Mouse (Mus musculus): ENCODE results near the gene Fermt1.

Gene Fermt1

DNA sequence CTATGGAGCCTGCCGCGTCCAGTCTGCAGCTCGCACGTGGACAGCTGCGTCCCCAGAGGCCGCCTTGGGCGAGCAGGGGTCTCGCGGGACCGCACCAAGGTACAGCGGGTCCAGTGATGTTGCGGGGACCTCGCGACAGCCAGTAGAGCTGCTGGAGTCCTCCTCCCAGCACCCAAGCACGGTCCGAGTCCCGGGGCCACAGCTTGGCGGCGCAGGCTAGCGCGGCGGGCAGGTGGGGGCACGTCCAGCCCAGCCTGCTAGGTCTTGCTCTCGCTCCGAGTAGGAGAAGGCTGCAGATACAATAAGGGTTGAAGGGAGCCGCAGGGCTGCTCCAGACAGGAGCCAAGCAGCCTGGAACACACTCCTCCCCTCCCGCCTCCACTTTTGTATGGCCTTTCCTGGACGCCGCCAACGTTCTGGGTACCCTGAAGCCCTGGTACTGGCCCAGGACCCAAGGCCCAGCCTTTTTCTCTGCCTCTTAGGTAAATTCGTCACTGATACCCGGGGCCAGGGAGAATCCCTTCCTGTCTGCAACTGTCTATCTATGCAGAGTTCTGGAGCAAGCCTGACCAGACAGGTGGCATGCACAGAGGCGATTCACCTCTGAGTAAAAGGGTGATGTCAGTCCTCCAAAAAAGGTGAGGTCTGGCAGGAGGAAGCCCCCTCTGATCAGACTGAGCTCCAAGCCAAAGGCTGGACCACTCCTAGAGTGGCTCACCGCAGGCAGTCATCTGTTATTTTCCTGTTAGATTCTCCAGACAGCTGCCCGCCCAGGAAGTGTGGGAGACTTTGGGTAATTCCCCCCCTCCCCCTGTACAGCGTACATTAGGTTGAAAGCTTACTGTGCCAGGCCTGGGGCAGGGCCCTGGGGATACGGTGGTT, at the start of gene Fermt1:
Gene Fermt1, minus strand, starts transcription at position 581 of the 882 bp plus-strand sequence.
- DNase-seq (ENCODE audit: extremely low read depth, low read depth) = no peak

DNA sequence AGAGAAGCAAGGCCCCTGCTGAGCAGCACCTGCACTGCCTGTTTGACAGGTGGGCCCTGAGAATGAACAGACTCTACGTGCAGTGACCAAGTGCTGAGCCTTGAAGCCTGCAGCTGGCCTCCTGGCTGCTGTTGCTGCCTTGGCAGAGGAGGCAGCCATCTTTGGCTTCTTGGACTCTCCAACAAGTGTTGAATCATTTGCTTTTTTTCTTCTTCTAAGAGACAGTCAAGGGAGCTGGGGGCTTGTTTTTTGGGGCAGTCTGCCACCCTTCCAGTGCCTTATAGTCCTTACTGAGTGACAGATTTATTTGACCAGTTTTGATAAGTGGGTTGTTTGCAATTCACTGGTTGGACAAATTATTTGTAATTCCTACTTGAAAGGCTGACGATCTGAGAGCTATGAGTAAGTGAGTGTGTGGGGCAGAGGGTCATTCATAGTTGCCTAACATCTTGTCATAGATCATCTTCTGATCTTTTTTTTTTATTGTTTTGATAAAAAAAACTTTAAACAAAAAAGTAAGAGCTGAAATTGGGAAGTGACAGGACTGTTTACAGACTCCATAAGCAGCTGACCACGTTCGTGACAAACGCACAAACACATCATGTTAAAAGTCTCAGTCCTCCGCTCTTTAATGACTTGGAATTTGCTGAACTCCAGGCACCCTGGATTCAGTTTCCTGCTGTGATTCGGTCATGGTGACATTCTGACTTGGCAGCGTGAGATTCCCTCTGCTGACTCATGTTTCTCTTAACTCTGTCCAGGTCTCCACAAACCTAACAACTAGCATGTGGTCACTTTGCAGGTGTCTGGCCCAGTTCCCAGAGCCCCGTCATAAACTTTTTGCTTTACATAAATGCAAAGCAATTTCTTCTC, 47.2 kb upstream of the Fermt1 start:
- no peak for DNase-seq (ENCODE audit: extremely low read depth, low read depth)

DNA sequence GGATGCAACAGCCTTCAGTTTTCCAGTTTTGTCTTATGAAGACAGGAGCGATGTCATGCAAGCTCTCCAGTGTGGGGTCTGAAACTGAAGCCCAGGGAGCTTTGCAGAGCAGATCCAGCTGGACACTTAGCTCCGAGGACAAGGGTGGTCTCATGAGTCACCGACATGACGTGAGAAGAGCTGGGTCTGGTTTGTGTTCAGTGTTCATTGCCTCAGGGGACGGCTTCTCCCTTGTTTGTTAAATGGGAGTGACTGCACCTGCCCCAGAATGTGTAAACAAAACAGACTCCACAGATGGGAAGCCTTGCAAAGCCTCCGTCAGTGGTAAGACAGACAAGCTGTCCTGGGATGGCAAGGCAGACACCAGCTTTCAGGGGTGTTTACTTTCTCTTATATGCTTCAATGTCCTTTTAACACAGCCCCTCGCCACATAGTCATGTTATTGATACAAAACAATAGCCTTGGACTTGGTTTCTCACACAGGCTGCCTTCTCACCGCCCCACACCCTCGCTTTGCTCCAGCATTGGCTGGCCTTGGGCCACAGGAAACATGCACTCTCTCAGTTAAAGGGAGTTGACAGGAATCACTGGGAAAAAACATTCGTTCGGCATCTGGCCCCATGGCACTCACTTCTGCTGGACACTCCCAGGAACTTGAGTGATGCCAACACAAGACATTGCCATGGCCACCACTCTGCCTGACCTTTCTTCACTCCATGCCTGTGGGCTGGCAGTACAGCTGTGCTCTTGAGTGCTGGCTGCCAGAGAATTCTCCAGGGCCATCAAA, 44.3 kb upstream of the Fermt1 start:
- DNase-seq (ENCODE audit: extremely low read depth, low read depth) = no peak

- DNase-seq (ENCODE audit: extremely low read depth, low read depth) = no peak
Measured at GRCm38 (mm10) chr2:132973346-132973745, 27.6 kb upstream of the Fermt1 start.

DNA sequence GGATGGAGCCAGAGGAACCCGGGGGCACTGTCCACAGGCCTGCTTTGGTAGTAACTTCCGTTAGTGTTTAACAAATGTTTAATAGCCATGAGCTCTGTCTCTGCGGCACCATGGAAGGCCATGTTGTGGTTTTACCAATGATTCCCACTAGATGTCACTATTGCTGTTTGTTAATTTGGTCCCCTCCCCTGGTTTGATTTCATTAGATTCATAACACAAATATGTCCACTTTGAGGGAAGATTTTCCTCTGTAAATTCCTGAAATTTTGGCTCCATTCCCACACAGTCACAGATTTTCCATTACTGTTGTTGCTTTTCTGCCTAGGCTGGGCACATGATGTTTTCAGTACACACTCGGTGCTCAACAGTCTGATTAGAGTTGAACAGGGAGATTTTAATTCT, 25.1 kb upstream of the Fermt1 start:
- DNase-seq (ENCODE audit: extremely low read depth, low read depth) = peak; percentile 10

DNA sequence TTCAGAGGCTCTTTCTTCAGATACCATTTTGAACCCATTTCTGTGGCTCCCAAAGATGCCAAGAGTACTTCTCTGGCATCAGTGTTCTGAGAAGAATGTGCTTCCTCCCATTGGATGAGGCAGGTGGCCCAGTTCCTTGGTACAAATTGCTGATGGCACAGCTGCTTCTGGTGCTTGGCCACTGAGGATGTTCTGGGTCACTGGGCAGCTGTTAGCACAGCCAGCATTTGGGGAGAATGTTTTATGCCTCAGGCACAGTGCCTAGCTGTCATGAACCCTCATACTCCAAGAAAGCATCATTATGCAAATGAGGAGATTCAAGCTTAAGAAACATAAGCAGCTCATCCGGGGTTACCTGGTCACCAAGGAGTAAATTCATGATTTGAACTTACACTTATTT, 12.1 kb upstream of the Fermt1 start:
- no peak for DNase-seq (ENCODE audit: extremely low read depth, low read depth)

DNA sequence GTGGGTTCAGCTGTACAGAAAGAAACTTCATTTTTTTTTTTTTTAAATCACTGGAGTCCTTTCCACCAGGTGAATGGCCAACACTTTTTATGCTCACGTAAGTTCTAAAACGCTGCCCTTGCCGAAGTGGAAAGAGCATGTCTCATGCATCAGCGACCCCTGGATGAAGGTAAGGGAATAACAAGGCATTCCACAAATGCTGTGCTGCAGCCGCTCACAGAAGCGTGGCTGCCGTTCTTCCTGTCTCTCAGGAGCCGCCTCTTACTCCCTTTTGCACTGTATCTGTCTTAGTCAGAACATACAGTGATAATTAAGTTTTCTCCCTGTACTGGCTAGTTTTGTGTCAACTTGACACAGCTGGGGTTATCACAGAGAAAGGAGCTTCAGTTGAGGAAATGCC, 6.5 kb upstream of the Fermt1 start:
- no peak for DNase-seq (ENCODE audit: extremely low read depth, low read depth)

DNA sequence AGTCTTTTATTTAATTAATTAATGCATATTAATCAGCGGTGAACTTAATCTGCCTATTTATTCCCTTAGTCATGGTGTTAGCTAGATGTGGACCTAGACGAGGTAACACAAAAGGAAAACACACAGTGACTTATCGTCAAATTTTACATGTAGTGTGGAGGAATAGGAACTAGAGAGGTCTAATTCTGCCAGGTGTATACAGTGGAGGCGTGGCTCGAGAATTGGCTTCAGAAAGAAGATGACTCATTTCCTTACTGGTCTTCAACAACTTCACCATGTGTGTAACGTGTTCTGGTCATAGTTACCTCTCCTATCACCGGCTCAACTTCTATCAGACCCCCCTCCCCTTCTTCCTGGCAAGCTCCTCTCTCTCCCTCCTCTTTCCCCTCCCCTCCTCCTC, 2.5 kb upstream of the Fermt1 start:
- DNase-seq (ENCODE audit: extremely low read depth, low read depth) = no peak

DNA sequence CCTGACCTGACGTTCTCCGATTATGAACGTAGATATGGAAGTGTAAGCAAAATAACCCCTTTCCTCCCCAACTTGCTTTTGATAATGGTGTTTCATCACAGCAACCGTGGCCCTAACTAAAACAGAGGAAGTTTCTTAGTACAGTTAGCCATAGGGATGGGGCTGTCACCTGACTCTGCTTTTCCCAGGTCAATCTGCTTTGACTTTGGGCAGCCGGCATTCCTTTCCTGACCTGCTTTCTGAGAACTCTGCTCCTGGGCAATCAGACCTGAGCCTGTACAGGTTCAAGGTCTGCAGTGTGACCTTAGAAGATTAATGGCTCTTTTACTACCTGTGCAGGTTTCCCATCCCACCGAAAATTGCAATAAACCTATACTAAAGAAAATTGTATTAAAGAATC, 1.3 kb upstream of the Fermt1 start:
- no peak for DNase-seq (ENCODE audit: extremely low read depth, low read depth)

DNA sequence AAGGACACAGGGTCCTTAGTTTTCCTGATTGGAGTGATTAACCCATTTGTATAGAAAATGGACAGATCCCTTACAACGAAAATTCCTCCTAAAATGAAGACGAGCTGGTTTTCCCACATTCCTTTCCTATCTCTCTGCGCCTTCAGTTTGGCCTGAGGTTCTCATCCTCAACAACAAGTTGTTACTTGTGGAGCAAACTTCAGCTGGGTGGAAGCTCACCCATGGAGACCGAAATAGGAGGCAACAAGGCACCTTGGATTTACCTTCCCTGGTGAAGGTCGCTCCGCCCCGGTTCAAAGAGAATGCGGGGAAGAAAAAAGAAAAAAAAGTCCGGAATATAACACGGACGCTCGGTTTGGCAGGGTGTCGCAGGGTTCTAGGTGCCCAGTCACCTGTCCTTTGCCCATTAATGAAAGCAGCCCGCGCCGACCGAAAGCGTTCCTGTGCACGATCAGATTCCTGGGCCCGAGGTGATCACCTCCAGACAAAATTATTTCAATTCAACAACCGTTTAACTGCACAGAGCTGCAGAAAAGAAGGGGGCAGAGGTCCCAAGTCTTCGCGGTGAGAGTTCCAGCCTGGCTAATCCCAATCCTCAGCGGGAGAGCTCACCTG, 888 bp downstream of the Fermt1 start:
- DNase-seq (ENCODE audit: extremely low read depth, low read depth) = no peak

DNA sequence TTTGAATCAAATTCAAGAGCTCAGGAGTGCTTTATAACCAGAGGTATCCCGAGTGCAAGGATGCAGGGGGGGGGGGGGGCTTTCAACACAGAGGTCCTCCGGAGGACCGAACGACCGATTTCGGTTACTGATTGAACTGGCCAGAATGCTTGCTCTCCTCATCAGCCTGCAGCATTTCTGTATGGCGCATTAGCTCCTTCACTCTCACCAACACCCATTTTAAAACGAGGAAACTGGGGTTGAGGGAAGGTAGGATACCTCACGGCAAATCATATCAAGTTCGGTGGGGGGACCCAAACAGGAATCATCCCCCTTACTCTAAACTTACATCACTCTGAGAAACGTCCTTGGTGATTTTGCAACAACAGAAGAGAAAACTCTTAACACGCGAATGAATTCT, 1.7 kb downstream of the Fermt1 start:
- DNase-seq (ENCODE audit: extremely low read depth, low read depth) = no peak

DNA sequence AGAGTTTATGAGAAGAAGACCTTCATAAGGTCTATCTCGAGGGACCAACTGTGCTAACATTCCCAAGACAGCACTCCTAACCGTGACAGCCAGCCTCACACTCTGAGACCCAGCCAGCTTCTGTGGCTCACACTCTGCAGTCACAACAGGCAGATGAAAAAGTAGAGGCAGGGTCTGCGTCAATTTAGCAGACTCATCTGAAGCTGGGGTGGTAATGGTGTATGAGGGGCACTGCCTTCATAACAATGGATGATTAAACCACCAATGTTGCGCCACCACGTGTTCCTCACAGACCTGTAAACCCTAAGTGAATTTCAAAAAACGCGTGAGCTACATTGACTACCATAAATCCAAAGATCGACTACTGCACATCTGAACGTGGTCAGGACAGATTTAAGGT, 2.1 kb downstream of the Fermt1 start:
- DNase-seq (ENCODE audit: extremely low read depth, low read depth) = no peak

- DNase-seq (ENCODE audit: extremely low read depth, low read depth) = no peak
Measured at GRCm38 (mm10) chr2:132939056-132939455, 6.7 kb downstream of the Fermt1 start.

DNA sequence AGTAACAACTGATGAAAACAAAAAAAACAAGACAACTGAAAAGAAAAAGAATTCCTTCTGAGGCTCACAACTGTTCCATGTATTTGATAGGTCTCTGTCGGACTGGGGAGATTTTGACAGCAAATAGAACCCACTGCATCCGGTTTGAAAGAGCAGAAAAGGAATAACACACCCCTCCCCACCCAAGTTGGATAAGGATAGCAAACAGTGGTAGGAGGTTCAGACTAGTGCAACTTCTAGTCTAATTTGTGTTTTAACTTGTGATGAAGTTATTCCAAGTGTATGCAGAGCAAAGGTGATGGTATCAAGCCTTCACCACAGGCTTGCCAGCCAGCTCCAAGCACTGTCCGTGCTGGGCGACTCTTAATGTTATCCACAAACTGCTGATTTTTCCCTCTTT, 9.5 kb downstream of the Fermt1 start:
- no peak for DNase-seq (ENCODE audit: extremely low read depth, low read depth)

- DNase-seq (ENCODE audit: extremely low read depth, low read depth) = no peak
Measured at GRCm38 (mm10) chr2:132934711-132935110, 11.0 kb downstream of the Fermt1 start.

DNA sequence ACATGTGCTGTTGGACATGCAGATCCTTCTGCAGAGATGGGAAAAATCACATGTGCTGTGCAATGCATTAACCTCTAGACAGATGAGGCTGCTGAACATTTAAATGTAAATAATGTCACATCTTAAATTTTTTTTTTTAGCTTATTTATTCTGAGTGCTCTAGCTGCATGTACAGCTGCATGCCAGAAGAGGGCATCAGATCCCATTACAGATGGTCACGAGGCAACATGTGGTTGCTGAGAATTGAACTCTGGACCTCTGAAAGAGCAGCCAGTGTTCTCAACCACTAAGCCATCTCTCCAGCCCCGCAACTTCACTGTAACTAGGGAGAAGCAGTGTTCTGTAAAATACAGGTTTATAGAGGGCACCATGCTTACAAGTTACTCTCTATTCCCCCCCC, 11.6 kb downstream of the Fermt1 start:
- DNase-seq (ENCODE audit: extremely low read depth, low read depth) = no peak

DNA sequence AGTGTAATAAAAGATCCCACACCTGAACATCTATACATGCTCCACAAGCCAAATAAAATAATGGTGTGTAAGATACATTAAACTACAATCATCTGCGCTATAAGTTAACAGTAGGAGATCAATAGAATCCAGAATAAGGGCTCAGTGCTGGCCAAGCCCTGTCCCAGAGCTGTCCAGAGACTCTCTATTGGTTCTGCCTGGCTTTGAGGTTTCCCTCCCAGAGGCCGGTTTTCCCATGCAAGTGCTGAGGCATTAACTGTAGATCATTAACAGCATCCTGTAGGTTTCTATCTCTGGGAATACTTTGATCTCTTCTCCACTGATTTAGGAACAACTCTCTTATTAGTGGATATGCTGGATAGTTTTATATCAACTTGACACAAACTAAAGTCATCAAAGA, 16.7 kb downstream of the Fermt1 start:
- DNase-seq (ENCODE audit: extremely low read depth, low read depth) = no peak

DNA sequence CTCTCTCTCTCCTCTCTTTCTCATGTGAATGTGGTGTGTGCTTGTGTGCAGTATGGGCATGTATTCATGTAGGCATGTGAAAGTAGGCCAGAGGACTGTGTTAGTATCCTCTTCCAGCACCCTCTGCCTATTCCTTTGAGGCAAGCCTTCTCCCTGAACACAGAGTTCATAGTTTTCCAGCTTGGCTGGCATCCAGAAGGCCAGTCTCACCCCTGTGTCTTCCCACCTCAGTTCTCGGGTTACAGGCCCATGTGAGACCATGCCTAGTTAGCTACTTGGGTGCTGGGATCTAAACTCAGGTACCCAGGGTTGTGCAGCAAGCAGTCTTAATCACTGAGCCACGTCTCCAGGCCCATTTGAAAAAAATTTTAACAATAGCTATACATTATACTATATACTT, 17.8 kb downstream of the Fermt1 start:
- DNase-seq (ENCODE audit: extremely low read depth, low read depth) = no peak

DNA sequence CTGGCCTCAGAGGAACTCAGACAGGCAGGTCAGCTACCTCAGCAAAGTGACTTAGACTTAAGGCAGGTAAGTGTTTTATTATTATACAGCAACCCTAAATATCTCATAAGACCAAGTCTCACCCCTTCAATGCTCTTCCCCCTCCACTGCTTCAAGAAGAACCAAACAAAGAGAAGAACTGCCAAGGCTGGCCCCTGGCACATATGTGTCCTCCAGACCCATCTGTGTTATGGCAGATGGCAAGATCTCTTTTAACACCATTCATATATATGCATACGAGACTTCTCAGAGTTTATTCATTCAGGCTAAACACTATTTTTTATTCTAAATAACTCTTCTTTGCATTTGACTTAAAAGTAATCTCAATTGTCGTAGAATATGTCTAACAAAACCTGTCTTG, 18.4 kb downstream of the Fermt1 start:
- no peak for DNase-seq (ENCODE audit: extremely low read depth, low read depth)

DNA sequence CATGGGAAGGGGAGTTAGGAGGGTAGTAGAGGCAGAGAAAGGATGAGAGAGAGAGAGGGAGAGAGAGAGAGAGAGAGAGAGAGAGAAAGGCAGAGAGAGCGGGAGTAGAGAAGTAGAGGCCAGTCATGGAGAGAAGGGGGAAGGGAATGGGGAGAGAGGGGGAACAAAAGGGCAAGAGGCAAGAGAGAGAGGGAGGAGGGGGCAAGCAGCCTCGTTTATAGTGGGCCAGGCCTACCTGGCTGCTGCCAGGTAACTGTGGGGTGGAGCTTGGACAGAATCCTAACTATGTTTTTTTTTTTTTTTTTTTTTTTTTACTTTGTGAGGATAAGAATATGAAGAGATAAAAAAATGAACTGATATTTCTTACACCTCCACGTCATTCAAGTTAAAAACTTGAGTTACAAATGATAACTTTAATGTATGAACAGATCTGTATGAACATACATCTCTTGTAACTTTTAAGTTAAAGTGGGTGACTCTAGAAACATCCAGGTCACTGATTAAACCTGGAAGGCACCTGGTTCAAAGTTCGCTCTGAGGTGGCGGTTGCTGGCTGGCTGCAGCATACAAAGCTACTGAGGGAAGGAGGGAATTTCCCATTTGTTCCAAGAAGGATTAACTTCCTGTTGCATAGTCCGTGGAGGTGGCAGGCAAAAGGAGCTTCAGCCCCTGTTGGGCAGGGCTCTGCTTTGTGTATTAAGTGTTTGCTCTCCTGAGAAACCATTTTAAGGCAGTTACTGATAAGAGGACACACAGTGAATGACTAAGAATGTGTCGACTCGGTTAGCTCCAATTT, 22.2 kb downstream of the Fermt1 start:
- no peak for DNase-seq (ENCODE audit: extremely low read depth, low read depth)

All from MEL-GATA-1-ER (cell line).